Mouse (Mus musculus): ENCODE results near the gene Mad2l2.
"Not testable (repeated sequence)": the region's sequence is repeated elsewhere in the genome, so short reads cannot be mapped to it uniquely, and the experiment has no call there.

The Mad2l2 gene

DNA sequence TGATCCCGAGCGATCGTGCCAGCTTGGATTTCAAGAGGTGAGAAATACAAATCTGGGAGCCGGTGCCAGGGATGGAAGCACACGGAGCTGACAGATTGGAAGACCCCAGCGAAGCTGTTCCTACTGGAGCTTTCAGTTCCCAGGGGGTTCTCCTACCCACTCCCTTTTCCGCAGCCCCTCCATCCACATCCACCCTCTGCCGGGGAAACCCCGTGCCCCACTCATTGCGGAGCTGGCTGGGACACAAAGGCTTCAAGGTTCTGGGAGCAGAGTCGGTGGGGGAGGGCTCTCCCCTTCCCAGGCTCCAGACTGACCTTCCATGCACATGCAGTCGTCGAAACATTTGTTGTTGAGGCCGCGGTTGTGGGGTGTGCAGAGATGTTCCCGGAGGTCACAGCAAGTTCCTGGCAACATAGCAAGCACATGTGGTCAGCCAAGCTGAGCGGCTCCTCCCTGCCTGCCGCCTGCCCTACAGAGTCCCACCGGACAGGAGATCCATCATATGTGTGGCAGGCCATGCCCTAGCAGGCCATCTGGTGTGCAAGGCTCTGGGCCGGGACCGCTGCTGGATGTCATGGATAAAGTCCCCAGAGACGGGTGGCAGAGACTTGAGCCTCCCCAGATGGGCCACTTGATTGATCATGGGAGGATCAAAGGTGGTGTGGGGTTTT is 22.4 kb upstream of the Mad2l2 start:
- DNase-seq (ENCODE audit: low read depth, low spot score) = no peak

DNA sequence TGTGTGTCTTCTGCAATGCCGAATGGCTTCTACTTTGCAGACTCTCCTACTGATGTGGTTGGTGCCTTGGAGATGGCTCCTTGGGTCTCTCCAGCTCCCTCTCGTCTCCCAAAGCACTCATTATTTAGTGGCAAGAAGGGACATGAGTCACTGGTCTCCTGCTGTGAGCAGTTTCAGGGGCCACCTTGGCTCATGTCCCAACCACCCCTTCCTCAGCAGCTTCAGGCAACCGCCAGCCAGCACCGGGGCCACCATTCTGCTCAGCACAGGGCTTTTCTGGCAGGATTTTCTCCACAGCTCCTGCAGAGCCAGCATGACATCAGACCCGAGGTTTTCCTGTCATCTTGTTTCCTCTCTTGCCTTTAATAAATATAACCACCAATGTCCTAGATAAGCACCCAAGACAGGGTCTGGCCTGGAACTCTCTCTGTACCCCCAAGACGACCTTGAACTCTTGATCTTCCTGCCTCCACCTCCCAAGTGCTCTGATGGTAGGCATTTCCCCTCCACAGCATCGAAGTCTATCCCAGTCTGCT is 21.6 kb upstream of the Mad2l2 start:
- DNase-seq (ENCODE audit: low read depth, low spot score) = no peak

DNA sequence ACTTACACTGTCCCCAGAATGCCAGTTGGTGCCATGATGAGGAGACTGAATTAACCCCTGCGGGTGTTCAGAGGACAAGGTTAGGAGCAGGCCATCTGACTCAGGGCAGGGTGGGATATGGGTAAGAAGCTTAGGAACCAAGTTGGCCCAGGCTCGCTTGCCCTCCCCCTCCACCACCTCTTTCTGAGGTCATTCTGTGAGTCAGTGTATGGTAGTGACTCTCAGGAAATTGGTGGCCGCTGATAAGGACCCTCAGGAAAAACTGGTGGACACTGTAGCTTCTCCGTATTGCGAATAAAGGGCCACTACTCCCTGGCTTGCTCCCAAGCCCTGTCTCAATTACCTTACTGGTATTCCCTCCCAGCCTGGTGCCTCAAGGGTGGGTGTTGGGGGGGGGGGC is 21.0 kb upstream of the Mad2l2 start:
- DNase-seq (ENCODE audit: low read depth, low spot score) = no peak

DNA sequence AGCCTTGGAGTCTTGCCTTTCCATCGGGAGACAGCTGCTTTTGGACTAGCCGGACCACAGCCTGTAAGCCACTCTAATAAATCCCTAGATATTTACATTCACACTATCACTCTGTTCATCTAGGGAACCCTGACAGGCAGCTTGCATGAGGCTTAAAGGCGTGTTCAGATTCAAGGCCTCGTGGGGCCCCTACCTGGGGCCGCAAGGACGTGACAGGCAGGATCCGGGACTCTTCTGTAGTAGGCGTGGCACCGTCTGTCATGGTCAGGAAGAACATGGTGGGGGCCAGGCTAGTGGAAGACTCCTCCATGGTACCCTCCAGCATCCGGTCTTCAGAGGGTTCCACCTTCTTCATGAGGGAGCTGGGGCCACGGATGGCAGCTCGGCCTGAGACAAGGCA is 17.7 kb upstream of the Mad2l2 start:
- no peak for DNase-seq (ENCODE audit: low read depth, low spot score)

DNA sequence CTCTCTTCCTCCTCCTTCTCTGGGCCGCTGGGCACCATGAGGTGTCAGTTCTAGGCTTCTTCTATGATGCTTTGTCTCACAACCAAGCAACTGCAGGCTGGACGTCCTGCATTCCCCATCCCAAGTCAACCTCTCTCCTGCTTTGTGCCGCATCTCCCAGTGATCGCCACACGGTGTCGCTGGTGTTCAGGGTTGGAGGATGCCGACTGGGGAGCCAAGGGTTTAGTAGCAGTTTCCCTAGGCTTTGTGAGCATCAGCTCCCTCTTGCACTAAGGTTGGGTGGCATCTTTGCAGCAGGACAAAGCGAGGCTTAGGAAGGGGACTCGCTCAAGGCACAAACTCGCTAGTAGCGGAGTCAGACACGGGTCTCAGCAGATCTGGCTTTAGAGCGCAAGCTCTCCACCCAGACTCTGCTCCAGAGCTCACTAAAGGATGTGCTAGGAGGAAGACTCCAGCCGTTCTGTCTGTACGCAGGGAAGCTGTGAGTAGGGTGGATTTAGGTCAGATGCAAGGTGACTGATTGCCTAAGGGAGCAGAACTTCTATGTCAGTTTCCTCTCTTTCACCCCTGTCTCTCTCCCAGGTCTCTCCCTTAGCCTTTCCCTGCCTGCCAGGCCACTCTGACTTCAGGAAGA is 15.3 kb upstream of the Mad2l2 start:
- peak; percentile 67 for DNase-seq (ENCODE audit: low read depth, low spot score)

DNA sequence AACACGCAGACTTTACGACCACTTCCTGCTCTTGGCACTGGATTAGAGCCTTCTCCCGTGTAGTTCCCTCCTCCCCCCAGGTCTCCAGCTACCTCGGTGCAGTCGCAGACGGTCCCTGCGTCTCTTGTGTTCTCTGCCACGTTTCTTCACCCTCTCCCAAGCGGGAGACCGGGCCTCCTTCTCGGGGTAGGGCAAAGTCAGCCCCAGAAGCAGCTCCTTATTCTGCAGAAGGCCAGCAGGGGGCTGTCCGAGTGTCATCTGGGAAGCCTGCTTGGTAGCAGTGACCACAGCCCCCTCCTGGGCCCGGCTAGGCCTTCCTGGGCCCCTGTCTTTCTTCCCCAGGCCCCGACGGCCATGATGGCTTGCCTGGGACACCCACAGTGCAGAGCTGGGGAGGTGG is 14.7 kb upstream of the Mad2l2 start:
- no peak for DNase-seq (ENCODE audit: low read depth, low spot score)

DNA sequence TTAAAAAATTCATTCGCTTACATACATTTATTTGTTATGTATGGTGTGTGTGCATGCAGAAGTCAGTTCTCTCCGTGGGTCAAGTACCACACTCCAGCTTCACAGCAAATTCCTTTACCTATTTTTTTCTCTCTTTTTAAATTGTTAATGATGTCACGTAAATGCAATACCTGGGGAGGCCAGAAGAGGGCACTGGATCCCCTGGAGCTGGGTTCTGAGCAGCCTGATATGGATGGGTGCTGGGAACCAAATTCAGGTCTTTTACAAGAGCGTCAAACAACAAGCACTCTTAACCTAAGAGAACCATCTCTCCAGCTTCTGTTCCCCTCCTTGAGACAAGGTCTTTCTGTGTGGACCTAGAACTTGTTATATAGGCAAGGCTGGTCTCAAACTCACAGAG is 13.5 kb upstream of the Mad2l2 start:
- no peak for DNase-seq (ENCODE audit: low read depth, low spot score)

DNA sequence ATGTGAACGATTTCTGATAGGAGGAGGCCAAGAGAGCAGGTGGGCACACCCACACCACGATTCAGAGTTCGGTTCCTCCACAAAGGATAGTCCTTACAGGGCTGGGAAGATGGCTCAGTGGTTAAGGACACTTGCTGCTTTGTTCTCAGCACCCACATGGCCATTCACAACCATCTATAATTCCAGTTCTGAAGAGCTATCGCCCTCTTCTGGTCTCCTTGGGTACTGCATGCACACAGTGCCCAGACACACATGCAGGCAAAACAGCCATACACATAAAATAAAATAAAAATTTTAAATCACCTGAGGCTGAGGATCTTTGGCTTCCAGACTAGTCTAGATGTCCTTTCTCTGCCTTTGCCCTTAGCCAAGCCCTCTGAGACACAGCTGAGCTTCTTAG is 12.8 kb upstream of the Mad2l2 start:
- DNase-seq (ENCODE audit: low read depth, low spot score) = no peak

DNA sequence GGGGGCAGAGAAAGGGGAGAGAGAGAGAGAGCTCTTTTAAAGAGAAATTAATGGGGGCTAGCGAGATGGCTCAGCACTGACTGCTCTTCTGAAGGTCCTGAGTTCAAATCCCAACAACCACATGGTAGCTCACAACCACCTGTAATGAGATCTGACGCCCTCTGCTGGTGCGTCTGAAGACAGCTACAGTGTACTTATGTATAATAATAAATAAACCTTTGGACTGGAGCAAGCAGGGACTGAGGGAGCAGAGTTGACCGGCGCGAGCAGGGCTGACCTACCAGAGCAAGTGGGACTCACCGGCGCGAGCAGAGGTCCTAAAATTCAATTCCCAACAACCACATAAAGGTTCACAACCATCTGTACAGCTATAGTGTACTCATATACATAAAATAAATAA is 10.6 kb upstream of the Mad2l2 start:
- not testable (repeated sequence) for DNase-seq (ENCODE audit: low read depth, low spot score)

DNA sequence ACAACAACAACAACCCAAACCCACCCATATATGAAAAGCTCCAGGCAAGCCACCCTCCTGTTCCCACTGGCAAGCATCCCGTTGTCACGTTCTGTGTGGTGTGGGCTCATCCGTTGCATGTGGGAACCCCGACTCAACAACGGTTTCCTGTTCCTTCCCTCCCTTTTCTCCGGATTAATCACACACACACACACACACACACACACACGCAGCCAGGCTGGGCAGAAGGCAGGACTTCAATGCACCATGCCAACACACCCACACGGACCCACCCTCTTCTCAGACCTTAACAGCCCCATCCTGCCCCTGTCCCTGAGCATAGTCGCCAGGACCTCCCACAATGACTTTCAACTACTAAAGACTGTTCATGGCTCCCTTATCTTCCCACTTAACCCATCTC is 9.6 kb upstream of the Mad2l2 start:
- DNase-seq (ENCODE audit: low read depth, low spot score) = no peak

DNA sequence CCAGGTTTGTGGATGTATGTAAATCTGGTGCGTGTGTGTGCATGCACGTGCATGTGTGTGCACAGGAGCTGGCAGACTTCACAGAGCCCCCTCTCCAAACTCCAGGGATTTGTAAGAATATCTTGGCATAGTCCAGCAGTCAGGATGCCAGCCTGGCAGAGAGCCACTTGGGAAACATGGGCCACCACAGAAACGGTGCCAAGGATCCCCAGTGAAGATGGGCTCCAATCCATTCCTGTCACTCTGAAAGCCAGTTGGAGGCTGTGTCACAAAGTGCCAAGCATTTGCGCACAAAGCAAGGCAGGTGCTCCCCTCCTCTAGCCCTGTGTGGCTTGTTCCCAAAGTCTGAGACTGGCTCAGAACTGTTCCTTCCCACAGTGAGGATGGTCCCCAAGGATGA is 8.8 kb upstream of the Mad2l2 start:
- DNase-seq (ENCODE audit: low read depth, low spot score) = no peak

DNA sequence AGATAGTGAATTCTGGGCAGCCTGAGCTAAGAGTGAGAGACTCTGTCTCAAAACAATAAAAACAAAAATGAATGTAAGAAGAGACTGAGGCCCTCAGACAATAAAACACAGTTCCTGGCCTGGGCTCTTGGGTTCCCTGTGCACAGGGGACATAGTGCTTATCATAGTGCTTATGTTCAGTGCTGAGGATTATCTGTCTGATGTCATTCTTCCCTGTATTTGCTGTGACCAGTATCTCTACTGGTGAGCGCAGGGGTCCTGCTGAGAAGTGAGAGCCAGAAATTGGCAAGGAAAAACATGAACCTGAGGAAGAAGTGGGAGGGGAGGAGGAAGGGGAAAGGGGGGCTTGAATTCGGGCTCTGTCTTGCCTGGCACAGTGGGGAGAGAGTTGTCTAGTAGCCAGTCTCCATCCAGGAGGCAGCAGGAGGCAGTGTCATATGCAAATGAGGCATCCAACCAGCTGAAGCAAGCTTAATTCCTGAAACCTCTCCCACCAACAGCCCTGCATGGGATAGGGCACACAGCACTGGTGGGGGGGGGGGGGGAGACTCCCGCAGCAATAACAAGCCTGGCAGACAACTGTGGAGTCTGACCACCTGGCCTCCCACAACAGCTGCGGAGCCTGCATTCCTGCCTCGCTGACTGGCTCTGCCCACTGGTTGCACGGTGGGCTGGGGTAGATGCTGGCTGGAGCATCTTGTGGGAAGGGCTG is 8.0 kb upstream of the Mad2l2 start:
- DNase-seq (ENCODE audit: low read depth, low spot score) = no peak

DNA sequence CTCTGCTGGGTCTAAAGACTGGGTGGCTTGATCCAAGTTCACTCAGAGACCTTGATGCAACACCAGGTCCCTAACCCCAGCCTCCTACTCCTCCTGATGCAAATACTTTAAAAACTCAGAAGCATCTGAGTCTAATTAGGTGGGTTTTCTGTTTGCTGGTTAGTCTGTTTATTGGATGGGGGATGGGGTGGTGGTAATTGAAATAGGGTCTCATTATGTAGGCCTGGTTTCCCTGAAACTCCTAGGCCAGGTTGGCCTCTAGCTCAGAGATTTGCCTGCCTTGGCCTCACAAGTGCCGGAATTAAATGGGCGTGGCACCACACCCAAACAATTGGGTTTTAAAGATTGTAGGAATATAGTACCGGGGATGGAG is 7.5 kb upstream of the Mad2l2 start:
- DNase-seq (ENCODE audit: low read depth, low spot score) = no peak

DNA sequence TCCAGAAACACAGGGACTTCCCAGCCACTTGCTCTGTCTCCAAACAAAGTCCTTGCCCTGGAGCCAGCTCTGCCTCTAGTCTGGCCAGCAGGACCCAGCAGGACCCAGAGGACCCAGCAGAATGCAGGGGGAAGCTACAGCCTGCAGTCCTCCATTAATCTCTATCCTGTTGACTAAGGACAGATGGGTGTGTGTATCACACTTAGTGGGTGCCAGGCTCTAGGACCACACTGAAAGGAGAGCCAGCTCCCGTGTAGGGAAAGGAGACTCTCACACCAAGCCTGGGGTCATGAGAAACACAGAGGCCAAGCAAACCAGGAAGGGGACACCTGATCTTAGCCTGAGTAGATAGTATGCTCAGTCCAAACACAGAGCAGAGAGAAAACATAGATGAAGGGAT is 1.9 kb upstream of the Mad2l2 start:
- DNase-seq (ENCODE audit: low read depth, low spot score) = no peak

DNA sequence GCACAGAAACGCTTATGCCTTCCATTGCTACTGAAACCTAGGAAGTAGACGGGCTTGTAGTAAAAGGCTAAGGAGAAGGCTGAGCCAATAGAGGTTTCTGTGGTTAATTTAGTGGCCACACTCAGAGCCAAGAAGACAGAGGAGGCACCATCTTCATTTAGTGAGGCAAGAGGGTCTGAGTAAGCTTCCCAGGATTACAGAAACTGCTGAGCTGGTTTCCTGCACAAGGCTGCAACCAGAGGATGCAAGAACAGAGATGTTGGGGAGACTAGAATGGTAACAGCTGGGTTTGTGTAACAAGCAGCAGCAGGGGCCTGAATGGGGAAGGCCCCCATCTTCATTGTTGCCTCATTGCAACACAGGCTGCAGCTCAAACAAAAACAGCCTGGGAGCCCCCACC is 1.5 kb upstream of the Mad2l2 start:
- no peak for DNase-seq (ENCODE audit: low read depth, low spot score)

DNA sequence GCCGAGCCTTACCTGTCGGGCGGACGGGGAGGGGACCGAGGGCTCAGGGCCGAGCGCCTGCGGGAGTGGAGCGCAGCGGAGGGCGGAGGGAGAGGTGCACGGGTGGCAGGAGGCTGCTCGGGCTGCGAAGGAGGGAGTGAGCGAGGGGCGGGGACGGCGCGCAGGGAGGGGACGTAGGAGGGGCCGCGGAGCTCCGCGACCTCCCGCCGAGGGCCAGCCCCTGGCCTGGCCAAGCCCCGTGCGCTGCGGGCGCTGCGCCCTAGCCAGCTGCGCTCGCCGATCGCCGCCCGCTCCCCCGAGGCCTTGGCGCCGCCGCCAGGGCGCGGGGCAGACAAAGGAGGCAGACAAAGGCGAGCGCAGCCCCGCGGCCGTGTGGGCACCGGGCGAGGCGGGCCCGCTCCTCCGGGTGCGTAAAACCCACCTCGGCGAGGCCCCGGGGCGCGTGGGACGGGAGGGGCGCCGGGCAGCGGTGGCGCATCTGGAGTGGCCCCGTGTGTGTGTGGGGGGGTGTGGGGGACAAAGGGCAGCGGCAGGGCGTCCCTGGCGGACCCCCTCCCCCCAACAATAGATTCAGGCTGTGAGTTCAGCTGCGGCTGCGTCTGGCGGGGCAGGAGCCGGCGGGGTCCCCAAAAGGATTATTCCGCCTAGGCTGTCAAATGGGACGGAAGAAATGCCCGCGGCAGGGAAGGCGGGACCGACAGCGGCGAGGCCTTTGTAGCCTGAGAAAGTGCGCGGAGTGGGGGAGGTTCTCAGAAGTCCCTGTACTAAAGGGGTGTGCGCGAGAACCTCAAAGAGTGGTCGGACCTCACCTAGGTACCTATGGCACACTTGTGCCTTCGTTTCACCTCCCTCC is 603 bp downstream of the Mad2l2 start, which contains the start of gene Draxin:
Gene Draxin (minus strand): TSS at position 138 of the 853 bp plus-strand sequence.
- DNase-seq (ENCODE audit: low read depth, low spot score) = no peak

DNA sequence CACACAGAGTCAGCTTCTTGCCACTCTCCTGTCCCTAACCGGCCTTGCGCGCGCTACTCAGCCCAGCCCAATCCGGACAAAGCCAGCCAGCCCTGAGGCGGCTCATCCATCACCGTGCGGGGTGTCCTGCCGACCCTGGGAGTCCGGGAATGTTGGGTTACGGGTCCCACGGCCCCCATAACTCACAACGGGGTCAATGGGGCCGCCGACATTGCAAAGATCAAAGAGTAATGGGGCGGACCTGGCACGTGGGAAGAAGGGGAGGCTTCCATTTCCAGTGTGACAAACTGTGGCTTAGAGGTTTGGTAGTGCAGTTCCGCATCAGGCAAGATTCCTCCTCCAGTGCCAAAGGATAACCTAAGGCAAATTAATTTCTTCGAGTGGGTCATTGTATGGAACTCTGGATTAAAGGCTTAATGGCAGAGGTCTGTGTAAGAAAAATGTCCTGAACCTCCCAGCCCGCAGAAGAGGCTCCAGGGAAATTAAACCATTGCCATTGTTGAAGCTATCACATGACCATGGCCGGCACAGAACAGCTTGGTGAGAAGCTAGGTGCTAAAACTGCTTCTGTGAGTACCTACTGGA is 1.4 kb downstream of the Mad2l2 start:
- no peak for DNase-seq (ENCODE audit: low read depth, low spot score)

DNA sequence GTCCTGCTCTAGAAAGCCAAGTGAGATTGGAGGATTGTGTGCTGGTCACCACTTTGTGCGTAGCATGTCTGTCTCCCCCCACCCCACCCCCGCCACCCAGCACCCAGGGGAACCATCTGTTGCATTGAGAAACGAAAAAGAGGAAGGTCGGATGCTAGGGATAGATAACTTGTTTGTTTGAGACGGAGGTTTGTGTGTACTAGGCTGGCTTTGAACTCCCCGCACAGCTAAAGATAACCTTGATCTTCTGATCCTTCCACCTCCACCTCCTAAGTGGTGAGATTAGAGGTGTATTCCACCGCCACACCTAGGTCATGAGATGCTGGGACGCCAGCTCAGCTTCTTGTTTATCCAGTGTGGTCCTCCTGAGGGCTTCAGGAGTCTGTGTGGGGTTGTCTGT is 4.8 kb downstream of the Mad2l2 start:
- no peak for DNase-seq (ENCODE audit: low read depth, low spot score)

DNA sequence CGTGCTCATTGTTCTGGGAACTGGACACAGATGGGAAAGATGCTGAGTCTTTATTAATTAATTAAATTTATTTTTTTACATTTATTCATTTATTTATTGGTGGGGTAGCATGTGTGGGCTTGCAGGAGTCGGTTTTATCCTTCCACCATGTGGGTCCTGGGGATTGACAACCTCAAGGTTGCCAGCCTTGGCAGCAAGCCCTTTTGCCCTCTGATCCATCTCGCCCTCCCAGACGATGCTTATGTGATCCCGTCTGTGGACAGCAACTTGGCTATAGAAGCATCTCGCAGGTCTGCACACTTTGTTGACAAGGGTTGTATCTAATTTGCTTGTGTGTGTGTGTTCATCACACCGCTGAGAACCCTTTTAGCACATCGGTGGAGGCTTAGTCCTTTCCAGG is 7.3 kb downstream of the Mad2l2 start:
- no peak for DNase-seq (ENCODE audit: low read depth, low spot score)

DNA sequence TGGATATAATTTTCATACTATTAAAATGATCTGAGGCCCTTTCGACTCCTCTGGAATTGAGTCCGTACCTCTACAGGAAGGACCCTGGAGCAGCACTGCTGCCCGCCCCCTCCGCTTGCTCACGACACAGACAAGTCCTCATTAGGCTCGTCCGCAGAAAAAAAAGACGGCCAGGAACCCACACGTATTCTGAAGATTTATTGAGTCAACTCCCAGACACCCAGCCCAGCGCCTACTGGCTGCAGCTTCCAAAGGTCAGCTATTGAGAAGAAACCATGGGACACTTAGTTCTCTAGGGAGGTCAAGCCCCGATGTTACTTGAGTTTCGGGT is 9.5 kb downstream of the Mad2l2 start:
- no peak for DNase-seq (ENCODE audit: low read depth, low spot score)

DNA sequence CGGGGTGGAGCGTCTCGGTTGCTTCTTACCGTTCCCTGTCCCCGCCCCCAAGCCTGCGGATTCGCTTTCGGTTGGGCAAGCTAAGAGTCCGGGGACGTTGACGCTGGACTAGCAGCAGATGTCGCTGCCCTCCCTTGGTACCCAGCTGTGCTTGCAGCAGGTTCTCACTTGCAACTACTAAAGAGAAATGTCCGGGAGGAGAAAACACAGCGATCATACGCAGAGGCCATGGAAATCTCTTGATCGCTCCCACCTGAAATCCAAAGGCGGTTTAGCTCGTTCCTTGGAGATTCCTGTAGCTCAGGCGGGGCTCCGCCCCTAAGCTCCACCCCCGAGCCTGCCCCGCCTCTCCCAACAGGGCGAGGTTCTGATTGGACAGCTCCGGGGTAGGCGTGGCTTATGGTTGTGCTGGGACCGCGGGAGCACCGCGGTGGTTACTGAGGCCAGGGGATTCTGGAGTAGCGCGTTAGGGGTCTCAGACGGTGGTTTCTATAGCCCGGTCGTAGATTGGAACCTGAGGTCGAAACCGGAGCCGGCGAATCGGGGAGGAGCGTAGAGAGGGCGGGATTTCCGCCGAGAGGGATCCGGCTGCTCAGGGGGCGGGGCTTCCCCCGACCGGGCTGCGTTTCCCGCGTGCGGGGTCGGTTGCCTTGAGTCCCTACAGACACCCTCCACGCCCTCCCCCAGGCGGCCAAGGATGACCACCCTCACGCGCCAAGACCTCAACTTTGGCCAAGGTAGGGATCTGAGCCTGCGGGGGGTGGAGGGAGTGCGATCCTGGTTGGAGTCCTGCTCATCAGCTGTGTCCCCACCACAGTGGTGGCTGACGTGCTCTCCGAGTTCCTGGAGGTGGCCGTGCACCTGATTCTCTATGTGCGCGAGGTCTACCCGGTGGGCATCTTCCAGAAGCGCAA is 10.2 kb downstream of the Mad2l2 start:
- peak; percentile 86 for DNase-seq (ENCODE audit: low read depth, low spot score)

Data from WW6 (cell line).